Mouse (Mus musculus) adrenal gland, adult 8-10 months (tissue): ENCODE measurements around the gene Bag1. TPM values are rescaled to one million over a fixed set of nuclear protein-coding genes. Genes with fewer than 3 reads are reported as not detected.
"Not testable (repeated sequence)": the region's sequence is repeated elsewhere in the genome, so short reads cannot be mapped to it uniquely, and the experiment has no call there.

Experiments used
- DNase-seq: peaks from one replicate; pipeline ENCODE4 v3.0.0; 2022
- total RNA-seq, 4 experiments: library from RNA; stranded (reverse); gene quantifications; 2 replicates each; pipeline ENCODE4 v1.2.4; 2022

The Bag1 gene
- total RNA-seq, 4 experiments from 2014 or later, result 187 to 375 (median 251) TPM

- not testable (repeated sequence) for DNase-seq
Measured at GRCm38 (mm10) chr4:40934369-40934768, 13.7 kb downstream of the Bag1 start.

GRCm38 (mm10) chr4:40933694-40934093 lies 14.4 kb downstream of the Bag1 start:
- DNase-seq, result no peak

- no peak for DNase-seq
Measured at GRCm38 (mm10) chr4:40929046-40929445, 19.0 kb downstream of the Bag1 start.

- DNase-seq, result no peak
Measured at GRCm38 (mm10) chr4:40925568-40925967, 22.5 kb downstream of the Bag1 start.

DNA sequence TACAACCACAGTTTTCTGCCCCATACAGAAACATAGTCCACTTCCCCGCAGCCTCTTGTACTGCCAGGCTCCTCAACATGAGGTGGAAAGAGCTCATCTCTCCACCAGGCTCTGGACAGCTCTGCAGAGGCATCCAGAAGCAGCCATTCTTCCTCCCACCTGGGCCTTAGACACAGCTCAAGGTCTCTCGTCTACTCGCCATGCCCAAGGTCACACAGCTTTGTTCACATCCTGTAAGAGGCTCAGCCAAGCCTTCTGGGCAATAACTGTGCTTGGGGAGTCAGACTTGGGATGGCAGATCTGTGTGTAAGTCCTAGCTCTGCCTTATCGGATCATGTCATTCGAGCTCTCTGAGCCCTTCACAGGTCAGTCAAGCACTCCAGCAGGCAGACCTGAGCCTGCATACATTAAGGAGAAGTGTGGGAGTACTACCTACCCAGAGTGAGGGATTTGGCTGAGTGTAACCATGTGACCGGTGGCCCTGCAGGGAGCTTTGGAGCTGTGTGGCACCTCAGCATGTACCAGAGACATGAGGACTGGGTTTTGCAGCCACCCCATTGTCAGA lies 24.9 kb downstream of the Bag1 start:
- DNase-seq, result peak; percentile 48

DNA sequence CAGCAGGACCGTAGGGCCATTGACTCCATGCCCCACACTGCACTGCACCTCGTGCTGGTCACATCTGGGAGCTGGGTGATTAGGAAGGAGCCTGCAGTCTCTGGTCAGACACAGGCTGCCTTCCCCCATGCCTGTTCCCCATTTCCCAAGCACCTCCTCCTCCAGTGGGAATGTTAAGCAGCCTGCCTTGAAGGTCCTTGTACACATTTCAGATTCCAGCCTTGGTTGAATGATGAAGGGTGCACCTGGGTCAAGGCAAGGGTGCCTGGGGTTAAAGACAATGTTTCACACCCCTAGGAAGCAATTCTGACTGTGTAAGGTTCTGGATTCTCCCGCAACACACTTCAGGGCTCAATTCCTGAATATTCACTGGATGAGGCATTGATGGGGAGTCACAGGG lies 26.8 kb downstream of the Bag1 start:
- peak; percentile 29 for DNase-seq

DNA sequence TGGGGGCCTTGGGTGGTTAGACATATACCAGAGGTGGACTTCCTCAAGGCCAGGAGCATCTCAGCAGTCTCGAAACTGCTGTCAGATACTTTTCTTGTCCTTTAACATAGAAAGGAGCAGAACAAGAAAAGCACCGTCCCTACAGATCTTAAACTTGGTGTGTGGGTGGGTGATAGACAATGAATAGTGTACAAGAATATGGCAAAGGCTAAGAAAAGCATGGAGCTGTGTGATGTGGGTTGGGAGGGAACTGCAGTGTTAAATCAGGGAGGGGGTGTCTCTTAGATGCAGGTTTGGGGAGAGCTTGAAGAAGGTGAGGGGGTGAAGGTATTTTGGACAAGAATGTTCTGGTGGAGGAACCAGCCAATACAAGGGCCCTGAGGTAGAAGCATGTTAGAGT lies 27.5 kb downstream of the Bag1 start:
- no peak for DNase-seq

DNA sequence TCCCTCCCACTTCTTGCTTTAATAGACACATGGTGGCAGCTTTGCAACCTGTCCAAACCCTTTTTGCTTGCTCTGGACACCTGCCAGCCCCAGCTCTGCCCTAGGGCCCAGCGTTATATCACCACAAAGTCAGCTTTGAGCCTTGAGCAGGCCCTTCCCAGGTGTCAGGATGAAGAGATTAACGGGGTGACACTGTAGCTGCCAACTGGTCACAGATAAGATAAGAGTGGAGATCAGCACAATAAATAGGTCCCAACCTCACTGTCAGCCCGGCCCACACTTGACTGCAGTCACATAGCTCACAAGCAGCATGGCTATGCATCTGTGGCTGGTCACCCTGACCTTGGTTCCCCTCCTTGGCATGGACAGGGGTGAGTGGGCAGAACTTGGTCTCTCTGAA lies 28.3 kb downstream of the Bag1 start, which contains the start of gene Spink4:
Spink4 (plus strand) TSS at position 268 of the 400 bp plus-strand sequence.
- peak; percentile 46 for DNase-seq

DNA sequence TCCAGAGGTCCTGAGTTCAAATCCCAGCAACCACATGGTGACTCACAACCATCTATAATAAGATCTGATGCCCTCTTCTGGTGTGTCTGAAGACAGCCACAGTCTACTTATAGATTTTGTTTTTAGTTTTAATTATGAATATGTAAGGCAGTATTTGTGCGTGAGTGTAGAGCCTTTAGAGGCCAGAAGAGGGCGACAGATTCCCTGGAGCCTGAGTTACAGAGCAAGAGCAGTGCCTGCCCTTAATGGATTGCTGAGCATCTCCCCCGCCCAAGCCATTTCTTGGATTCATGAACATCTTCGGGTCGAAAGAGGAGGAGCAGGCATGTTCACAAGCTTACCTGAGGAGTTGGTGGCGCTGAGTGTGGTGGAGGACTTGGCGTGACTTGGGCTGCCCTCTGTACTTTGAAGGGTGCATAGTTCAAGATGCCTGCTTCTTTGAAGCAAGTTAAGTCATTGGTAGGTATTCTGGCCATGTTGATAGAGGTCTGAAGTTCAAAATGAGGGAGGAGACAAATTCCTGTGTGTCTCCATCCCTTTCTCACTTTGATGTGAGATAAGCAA lies 31.4 kb downstream of the Bag1 start:
- DNase-seq, result no peak

DNA sequence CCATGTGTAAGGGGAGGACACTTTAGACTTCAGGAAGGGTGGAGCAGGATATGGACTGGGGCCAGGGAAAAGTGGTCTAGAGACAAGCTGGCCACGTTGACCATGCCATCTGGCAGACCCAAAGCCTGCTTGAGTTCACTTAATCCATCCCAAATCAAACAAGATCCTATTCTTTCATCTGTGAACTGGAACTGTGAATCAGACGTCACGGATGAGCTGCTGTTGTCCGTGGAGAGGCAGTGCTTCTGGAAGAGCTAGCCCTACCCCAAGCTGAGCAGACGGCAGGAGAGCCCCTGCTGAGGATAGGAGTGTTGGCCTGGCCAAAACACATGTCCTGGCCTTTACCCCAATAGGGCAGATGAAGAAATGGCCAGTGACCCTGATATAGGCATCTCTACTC lies 32.1 kb downstream of the Bag1 start:
- DNase-seq, result no peak

GRCm38 (mm10) chr4:40914287-40914867 lies 33.7 kb downstream of the Bag1 start:
- no peak for DNase-seq

DNA sequence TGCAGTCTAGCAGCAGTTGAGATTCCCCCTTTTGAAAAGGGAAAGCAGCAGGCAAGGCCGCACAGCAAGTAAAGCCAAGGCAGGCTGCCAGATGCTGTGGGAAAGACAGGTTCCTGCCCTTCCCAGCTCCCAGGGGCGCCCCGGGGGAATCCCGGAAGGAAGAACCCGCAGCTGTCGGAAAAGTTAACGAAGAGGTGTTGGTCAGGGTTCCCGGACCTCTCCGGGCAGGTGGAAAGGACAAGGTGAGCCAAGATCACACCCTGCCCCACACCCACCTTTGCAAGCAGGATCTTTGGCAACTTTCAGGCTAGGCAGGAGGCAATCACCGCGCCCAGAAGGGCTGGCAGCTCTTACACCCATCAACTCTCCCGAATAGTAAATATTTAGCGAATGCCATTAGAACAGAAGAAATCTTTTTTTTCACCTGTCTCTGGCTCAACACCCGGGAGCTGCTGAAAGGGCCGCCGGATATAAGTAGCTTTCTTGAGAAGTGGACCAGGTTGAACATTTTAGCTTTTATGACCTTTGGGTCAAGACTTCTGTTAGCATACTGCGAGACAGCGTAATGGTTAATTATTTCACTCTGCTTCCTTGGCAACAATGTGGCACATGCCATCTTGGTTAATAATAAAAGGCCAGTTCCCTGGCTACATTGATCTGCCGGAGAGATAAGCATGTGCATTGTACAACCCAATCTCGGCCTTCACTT lies 39.7 kb downstream of the Bag1 start:
- DNase-seq, result no peak

- no peak for DNase-seq
Measured at GRCm38 (mm10) chr4:40906298-40906697, 41.8 kb downstream of the Bag1 start.

DNA sequence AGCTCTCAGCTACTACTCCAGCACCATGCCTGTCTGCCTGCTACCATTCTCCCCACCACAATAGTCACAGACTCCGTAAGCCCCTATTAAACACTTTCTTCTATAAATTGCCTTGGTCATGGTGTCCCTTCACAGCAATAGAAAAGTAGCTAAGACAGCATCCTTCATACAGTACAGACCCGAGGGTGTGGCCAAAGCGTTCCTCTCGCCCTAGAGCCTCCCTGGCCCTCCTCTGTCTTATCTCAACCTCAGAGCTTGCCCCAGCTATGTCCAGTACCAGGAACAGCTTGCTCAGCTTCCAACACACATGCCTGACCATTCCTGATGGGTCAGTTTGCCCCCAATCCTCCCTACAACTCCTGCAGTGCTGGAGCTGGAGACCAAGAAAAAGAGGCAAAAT lies 47.5 kb downstream of the Bag1 start:
- no peak for DNase-seq

GRCm38 (mm10) chr4:40900071-40900470 lies 48.0 kb downstream of the Bag1 start:
- DNase-seq, result no peak

DNA sequence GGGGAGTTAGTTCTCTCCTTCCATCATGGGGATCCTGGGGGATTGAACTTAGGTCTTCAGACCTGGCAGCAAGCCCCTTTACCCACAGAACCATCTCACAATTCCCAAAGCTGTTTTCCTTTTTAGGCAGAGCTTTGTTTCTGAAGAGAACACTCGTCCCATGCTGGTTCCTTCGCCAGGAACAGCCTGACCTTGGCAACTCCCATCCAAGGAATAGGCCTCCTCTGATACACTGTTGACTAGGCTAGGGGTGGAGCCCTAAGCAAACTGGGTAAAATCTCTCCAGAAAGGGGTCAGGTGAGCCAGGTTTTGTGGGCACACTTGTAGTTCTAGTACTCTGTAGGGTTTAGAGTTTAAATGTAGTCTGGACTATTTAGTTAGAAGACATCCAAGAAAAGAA lies 48.8 kb downstream of the Bag1 start:
- DNase-seq, result no peak

GRCm38 (mm10) chr4:40898476-40899044 lies 49.5 kb downstream of the Bag1 start:
- no peak for DNase-seq

GRCm38 (mm10) chr4:40895646-40896045 lies 52.4 kb downstream of the Bag1 start:
- no peak for DNase-seq

DNA sequence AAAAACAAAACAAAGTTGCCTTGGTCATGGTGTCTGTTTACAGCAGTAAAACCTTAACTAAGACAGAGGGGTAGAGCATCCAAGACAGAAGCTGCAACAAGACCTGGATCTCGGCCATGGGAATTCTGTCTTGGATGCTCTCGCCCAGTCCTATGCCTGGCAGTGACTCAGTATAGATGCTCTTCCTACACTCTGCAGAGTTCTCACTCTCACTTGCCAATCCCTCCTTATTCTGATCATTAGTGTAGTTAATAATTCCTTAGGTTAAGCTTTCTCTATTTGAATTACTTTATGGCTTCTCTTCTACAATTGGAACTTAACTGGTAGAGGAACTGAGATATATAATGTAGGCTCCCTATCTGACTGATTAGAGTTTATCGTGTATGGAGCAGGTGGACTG lies 53.0 kb downstream of the Bag1 start:
- no peak for DNase-seq

- DNase-seq, result no peak
Measured at GRCm38 (mm10) chr4:40891206-40891605, 56.9 kb downstream of the Bag1 start.

GRCm38 (mm10) chr4:40889983-40890382 lies 58.1 kb downstream of the Bag1 start:
- no peak for DNase-seq

GRCm38 (mm10) chr4:40889252-40889651 lies 58.8 kb downstream of the Bag1 start:
- DNase-seq, result peak; percentile 81

GRCm38 (mm10) chr4:40888839-40889238 lies 59.3 kb downstream of the Bag1 start:
- no peak for DNase-seq
